Mouse (Mus musculus) E14TG2a.4 (cell line): ENCODE data around the gene Eefsec.

ENCODE experiments used
- CTCF ChIP-seq: conservative IDR thresholded peaks from 2 replicates; pipeline ENCODE4 v1.5.1; 2014; ENCODE audit warnings: low read length
- NANOG ChIP-seq: IDR thresholded peaks from 2 replicates; pipeline ENCODE4 v1.6.1; 2014; ENCODE audit warnings: borderline replicate concordance, low read length, mixed read lengths
- POU5F1 ChIP-seq: IDR thresholded peaks from 2 replicates; pipeline ENCODE4 v1.6.1; 2014; ENCODE audit warnings: low read length, borderline replicate concordance

- no peak for TF ChIP-seq CTCF
- no peak for TF ChIP-seq POU5F1
- TF ChIP-seq NANOG = no peak
Observed at GRCm38 (mm10) chr6:88260645-88261044, 185.7 kb downstream of the Eefsec start.
